Mouse (Mus musculus) embryonic stem cell, embryonic (primary cell): ENCODE results near the gene Sbds.

ENCODE experiments used
- CTCF ChIA-PET, 4 experiments: fragments of 300-600 bp in 2 of 4; fragments of 350-600 bp in 2 of 4; sonication (Branson Sonifier 250); formaldehyde crosslinking; loops; one replicate each; lab custom pipeline; 2022; ENCODE audit warnings: inconsistent platforms in 2 of 4; lab: Charles Lee
- POLR2A ChIA-PET, 4 experiments: fragments of 300-600 bp in 2 of 4; fragments of 350-600 bp in 2 of 4; sonication (Branson Sonifier 250); formaldehyde crosslinking; loops; one replicate each; lab custom pipeline; 2022; ENCODE audit warnings: antibody characterized with exemption in 4 of 4, inconsistent platforms in 1 of 4; lab: Charles Lee

Gene Sbds

DNA sequence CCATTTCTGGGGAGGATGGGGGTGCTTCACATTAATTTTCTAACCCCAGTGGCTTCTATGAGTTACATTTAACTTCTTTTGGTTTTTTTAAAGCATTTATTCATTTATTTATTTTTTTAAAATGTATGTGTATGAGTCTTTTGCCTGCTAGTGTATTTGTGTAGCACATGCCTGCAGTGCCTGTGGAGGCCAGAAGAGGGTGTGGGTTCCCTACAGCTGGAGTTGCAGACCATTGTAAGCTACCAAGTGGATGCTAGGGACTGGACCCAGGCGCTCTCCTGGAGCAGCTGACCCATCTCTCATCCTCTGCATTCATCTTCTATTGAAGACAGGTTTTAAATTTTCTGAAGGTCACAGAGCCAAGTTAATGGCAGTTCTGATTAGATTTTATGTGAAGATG lies 17.0 kb upstream of the Sbds start:
- ChIA-PET CTCF (interaction anchor here (0.5 to 1.9 kb wide), 20 partner anchors 9 to 1086 kb away, joined by 3 to 14 read pairs (median 4); no protein-coding TSS in a partner anchor), POLR2A (interaction anchor here in 3 of 4 experiments (0.6 to 7.6 kb wide), 6 partner anchors 9 to 487 kb away, joined by 3 to 55 read pairs (median 6); partner anchors contain the start of genes Sbds (in 2 of the 3) and Tyw1 (in 2 of the 3))

DNA sequence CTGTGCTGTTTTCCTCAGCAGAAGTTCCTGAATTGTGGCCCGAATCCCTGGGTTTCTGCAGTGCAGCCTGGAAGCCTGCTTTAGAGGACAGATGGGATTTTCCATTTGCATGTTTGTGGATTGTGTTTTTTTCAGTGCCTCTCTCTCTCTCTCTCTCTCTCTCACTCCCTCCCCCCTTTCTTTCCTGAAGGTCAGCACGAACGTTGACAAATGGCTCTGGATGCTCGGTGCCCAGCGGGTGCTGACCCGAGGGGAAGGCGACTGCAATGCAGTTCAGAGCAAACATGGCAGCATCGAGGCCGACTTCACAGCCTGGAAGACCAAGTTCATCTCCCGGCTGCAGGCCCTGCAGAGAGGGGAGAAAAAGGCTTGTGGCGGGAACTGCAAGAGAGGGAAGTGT lies 13.6 kb upstream of the Sbds start:
- CTCF ChIA-PET, result interaction anchor here in 3 of 4 experiments (0.7 to 3.2 kb wide), 5 partner anchors 11 to 503 kb away, joined by 3 to 71 read pairs (median 13); partner anchors contain the start of genes Sbds (in 1 of the 3) and Tyw1 (in 1 of the 3)

DNA sequence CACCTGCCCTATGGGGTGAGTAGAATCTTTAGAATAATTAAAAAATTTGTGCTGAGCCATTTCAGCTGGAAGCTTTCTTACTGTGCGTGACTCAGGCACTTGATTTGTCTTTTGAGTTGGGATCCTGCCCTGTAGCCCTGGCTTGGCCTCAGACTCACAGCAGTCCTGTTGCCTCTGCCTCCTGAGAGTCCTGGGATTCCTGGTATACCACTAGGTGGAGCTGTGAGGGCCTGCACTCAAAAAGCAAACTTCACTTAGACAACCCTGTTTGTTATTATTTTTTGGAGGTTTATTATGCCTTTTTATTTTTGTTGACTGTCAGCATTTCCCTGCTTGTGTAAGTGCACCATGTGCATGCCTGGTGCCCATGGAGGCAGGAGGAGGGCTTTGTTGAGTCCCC lies 12.0 kb upstream of the Sbds start:
- ChIA-PET POLR2A (interaction anchor here (0.6 to 7.0 kb wide), 8 partner anchors 10 to 1272 kb away, joined by 3 to 81 read pairs (median 6); partner anchors contain the start of genes Sbds (in 2 of the 4) and Tyw1 (in 2 of the 4)), CTCF (interaction anchor here (0.5 to 3.2 kb wide), 46 partner anchors 8 to 1116 kb away, joined by 3 to 71 read pairs (median 4); partner anchors contain the start of genes Sbds (in 4 of the 4) and Tyw1 (in 4 of the 4))

More for the DNA sequence above, 13.6 kb upstream of the Sbds start:
- POLR2A ChIA-PET, result interaction anchor here in 3 of 4 experiments (0.7 to 7.0 kb wide), 6 partner anchors 12 to 51 kb away, joined by 3 to 81 read pairs (median 4); partner anchors contain the start of genes Sbds (in 3 of the 3) and Tyw1 (in 3 of the 3)

DNA sequence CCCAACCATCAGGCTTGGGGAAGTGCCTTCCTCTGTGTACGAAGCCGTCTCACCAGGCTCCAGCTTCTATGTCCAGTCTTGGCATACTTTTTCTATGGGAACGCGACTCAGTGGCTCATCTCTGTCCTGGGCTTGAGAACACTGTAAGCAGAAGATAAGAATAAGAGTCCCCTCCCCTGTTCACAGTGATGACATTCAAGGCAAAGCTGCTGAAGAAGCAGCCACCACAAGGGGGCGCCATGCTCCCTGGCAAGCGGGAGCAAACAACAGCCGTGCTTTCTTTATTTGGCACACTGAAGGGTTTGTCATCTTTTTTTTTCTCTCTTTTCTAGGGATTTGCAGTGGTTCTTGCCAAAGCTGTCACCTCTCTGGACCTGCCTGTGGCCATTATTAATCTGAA lies 11.3 kb upstream of the Sbds start:
- ChIA-PET POLR2A (interaction anchor here (0.6 to 7.0 kb wide), 8 partner anchors 10 to 1271 kb away, joined by 3 to 81 read pairs (median 6); partner anchors contain the start of genes Sbds (in 2 of the 4) and Tyw1 (in 2 of the 4)), CTCF (interaction anchor here (0.5 to 3.2 kb wide), 46 partner anchors 9 to 1179 kb away, joined by 3 to 71 read pairs (median 4); partner anchors contain the start of genes Sbds (in 4 of the 4) and Tyw1 (in 4 of the 4))

DNA sequence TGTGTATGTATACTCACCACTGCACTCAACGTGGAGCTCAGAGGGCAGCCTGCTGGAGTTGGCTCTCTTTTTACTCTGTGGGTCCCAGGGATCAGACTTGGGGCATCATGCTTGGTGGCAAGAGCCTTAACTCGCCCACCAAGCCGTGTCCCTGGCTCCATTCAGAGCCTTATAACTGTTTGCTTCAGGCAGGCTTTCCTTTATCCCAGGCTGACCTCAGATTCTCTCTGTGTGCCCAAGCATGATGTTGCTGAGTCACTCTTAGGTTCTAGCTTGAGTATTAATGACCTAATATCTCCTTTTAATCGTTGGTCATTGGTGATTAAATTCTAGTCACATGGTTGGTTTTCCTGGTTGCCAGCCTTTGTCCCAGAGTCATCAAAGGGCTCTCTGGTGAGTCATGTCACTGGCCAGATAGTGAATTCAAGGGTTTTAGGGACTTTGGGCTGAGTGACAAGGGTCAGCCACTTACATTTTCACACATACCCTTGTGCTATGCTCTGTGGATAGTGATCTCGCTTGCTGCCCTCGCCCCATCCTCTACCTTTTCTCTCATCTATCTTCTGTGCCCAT lies 9.2 kb upstream of the Sbds start:
- POLR2A ChIA-PET, result interaction anchor here in 3 of 4 experiments (0.6 to 7.0 kb wide), 4 partner anchors 8 to 42 kb away, joined by 3 to 81 read pairs (median 8); partner anchors contain the start of genes Sbds (in 2 of the 3) and Tyw1 (in 2 of the 3)
- CTCF ChIA-PET, result interaction anchor here in 1 of 4 experiments (1.8 kb wide), 1 partner anchor 87 kb away, joined by 3 read pairs; no protein-coding TSS in a partner anchor

DNA sequence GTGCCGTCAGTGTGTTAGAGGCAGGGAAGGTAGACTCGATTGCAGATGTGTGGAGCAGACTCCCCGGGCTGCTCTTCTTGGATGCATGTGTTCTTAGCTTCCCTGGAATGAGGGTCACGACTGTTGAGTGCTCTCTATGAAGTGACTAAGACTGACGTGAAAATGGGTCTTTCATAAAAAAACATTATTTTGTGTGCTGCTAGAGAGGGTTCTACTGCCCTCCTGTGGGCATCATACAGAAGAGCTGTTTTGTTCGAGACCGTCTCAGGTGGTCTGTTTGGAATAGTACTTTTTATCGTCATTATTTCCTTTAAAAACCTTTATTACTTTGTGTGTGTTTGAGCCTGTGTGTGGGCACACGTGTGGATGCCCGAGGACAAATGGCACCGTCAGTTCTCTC lies 8.1 kb upstream of the Sbds start:
- ChIA-PET POLR2A (interaction anchor here in 2 of 4 experiments (0.6 to 2.0 kb wide), 9 partner anchors 8 to 45 kb away, joined by 3 to 8 read pairs (median 4); partner anchors contain the start of genes Sbds (in 2 of the 2) and Tyw1 (in 2 of the 2)), CTCF (interaction anchor here in 3 of 4 experiments (0.6 to 1.8 kb wide), 12 partner anchors 8 to 662 kb away, joined by 3 to 16 read pairs (median 3); partner anchors contain the start of genes Sbds (in 1 of the 3) and Tyw1 (in 1 of the 3))

DNA sequence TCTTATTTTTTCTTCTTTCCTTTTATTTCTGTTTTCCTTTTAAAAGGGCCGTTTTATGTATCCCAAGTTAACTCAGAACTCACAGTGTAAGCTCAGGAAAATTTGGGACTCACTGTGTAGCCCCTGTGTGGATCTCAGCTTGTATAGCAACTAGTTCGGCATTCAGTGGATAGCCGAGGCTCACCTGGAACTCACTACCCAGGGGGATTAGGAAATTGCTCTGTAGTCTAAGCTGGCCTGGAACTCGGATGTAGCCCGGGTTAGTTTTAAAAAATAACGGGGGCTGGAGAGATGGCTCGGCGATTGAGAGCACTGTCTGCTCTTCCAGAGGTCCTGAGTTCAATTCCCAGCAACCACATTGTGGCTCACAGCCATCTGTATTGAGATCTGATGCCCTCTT lies 2.0 kb upstream of the Sbds start:
- CTCF ChIA-PET, result interaction anchor here (0.6 to 3.2 kb wide), 28 partner anchors 8 to 601 kb away, joined by 3 to 71 read pairs (median 4); partner anchors contain the start of genes Chchd2 (in 1 of the 4) and Gusb (in 1 of the 4)
- POLR2A ChIA-PET, result interaction anchor here (0.6 to 9.7 kb wide), 153 partner anchors 8 to 1657 kb away, joined by 3 to 208 read pairs (median 5); partner anchors contain the start of genes Gusb (in 3 of the 4), Kctd7 (in 3 of the 4), Chchd2 (in 2 of the 4) and Rabgef1 (in 2 of the 4)

DNA sequence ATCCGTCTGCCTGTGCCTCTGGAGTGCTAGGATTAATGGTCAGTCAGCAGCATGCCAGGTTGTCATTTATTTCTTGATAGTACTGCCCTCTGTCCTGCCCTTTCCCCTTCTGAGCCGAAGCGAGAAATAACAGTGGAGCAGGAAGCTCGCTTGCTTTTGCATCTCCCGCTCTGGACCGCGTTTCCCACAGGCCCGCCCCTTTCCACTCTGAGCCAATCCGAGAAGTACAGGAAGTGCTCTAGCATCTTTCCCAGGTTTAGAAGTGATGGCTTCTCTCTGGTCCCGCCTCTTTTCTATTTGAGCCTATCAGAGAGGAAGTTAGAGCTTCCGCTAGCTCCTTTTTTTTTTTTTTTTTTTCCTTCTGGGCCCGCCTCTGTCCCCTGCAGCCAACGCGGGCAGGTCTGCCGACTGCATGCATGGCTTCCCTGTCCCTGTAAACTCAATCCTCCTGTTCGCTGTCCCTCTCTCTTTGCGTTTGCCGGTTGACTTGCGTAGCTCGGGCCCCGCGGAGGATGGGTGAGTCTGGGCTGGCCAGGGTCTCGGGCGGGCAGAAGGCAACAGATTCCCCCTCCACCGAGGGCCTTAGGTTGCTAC lies 1.4 kb upstream of the Sbds start:
- ChIA-PET POLR2A (interaction anchor here (0.5 to 9.7 kb wide), 186 partner anchors 8 to 1656 kb away, joined by 3 to 208 read pairs (median 4); partner anchors contain the start of genes Chchd2 (in 3 of the 4), Gusb (in 3 of the 4), Kctd7 (in 3 of the 4) and Psph (in 2 of the 4)), CTCF (interaction anchor here (0.6 to 3.2 kb wide), 47 partner anchors 8 to 605 kb away, joined by 3 to 71 read pairs (median 4); partner anchors contain the start of genes Chchd2 (in 1 of the 4) and Gusb (in 1 of the 4))

DNA sequence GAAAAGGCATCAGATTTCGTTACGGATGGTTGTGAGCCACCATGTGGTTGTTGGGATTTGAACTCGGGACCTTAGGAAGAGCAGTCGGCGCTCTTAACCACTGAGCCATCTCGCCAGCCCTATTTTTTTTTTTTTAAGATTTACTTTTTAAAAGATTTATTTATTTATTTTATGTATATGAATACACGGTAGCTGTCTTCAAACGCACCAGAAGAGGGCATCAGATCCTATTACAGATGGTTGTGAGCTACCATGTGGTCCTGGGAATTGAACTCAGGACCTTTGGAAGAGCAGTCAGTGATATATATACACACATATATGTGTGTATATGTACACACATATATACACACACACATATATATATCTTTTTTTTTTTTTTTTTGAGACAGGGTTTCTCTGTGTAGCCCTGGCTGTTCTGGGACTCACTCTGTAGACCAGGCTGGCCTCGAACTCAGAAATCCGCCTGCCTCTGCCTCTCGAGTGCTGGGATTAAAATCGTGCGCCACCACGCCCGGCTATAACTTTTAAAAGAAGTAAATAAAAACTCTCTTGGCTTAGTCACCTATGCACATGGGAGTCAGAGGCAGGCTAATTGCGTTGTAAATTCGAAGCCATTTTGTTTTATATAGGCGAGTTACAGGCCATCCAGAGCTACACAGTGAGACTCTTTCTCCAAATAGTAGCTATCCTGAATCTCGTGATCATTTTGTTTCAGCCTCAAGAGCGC lies 632 bp upstream of the Sbds start:
- CTCF ChIA-PET, result interaction anchor here (0.6 to 3.2 kb wide), 45 partner anchors 8 to 606 kb away, joined by 3 to 71 read pairs (median 5); no protein-coding TSS in a partner anchor
- POLR2A ChIA-PET, result interaction anchor here (0.5 to 9.7 kb wide), 194 partner anchors 7 to 1584 kb away, joined by 3 to 208 read pairs (median 4); partner anchors contain the start of genes Chchd2 (in 3 of the 4), Kctd7 (in 3 of the 4), Tmem248 (in 3 of the 4) and Psph (in 2 of the 4)

DNA sequence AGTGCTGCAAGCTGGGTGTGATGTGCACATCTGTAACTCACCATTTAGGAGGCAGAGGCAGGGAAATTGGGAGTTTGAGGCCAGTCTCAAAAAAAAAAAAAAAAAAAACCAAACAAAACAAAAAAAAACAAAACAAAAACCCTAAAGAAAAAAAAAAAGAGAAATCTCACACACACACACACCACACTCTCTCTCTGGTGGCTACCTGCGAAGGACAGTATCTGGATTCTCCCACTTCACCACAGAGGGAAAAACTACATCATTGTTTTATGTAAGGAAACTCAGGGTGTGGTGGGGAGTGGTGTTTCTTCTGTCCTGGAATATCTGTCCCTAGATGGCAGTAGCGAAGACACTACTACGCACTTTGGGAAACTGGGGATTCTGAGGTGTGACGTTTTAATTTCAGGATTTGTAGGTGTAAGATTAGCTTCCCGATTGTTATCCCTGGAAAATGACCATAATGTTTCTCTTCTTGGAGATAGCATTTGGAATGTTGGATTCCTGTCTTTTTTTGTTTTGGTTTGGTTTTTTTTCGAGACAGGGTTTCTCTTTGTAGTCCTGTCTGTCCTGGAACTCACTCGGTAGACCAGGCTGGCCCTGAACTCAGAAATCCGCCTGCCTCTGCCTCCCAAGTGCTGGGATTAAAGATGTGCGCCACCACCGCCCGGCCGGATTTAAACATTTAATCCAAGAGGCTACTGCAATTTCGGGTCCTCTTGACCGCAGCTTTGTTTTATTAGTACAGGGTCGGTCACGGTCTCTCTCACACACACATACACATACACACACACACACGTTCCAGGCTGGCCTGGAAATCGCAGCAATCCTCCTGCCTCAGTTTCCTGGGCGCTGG lies 940 bp downstream of the Sbds start:
- ChIA-PET CTCF (interaction anchor here (0.6 to 3.1 kb wide), 9 partner anchors 9 to 1792 kb away, joined by 3 to 22 read pairs (median 4); partner anchors contain the start of gene Tmem248 (in 1 of the 4)), POLR2A (interaction anchor here in 3 of 4 experiments (0.5 to 9.7 kb wide), 55 partner anchors 6 to 1673 kb away, joined by 3 to 208 read pairs (median 10); partner anchors contain the start of genes Chchd2 (in 2 of the 3), Tmem248 (in 2 of the 3), Gusb (in 1 of the 3) and Kctd7 (in 1 of the 3))

DNA sequence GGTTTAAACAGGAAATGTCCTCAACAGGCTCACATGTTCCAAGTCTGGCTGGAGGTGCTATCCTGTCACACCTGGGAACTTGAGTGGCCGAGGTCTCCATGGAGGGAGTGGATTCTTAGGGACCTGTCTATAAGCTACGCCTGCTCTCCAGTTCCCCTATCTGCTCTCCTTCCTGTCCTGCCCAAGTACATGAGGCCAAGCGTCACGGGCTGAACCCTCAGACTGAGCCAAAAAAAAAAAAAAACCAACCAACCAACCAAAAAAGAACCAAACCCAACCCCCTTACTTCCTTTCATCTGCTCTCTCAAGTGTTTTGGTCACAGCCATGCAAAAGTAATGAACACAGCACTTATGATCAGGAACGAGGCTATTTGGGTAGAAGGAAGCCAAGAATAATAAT lies 7.5 kb downstream of the Sbds start:
- POLR2A ChIA-PET, result interaction anchor here (0.7 to 13.4 kb wide), 15 partner anchors 6 to 401 kb away, joined by 3 to 280 read pairs (median 5); partner anchors contain the start of genes Sbds (in 2 of the 4), Tyw1 (in 2 of the 4), Sumf2 (in 1 of the 4) and Tmem248 (in 1 of the 4)
- CTCF ChIA-PET, result interaction anchor here in 3 of 4 experiments (0.6 to 1.8 kb wide), 5 partner anchors 9 to 478 kb away, joined by 3 to 6 read pairs (median 4); no protein-coding TSS in a partner anchor

DNA sequence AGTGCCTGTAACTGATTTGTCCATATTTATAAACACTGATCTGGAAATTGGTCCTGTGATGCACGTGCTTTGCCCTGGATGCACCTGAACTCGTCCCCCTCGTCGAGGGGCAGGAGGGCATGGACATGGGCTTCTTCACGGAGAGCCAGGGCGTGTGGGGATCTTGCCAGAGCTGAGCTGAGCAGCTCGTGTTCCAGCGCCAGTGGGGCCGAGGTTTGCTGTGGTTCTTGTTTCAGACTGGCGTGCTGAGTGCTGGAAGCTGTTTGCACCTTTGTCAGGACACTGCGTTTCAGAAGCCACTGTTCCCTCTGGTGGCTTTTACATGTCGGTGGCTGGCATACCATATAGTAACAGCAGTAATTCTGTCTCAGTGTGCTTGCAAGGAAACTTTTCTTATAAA lies 13.9 kb downstream of the Sbds start:
- CTCF ChIA-PET, result interaction anchor here in 1 of 4 experiments (1.5 kb wide), 1 partner anchor 197 kb away, joined by 3 read pairs; no protein-coding TSS in a partner anchor
- POLR2A ChIA-PET, result interaction anchor here (1.0 to 13.4 kb wide), 9 partner anchors 10 to 21 kb away, joined by 3 to 280 read pairs (median 4); partner anchors contain the start of genes Sbds (in 2 of the 4), Tyw1 (in 2 of the 4) and Tmem248 (in 1 of the 4)

DNA sequence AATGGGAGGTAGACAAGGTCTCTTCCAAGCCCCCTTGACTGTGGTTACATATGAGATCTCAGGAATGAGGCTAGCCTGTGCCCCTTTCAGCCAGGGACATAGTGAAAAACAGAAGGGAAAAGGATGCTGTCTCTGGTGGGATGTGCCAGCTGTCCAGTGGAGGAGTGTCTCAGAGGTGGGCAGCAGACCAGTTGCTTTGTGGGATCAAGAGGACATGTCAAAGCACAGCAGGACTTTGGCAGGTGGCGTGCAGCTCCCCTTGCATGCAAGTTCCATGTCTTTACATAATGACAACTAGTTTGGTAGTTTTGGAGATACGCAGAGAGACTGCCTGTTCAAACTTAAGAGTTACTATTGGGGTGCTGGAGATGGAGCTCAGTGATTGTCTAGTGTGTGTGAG lies 15.5 kb downstream of the Sbds start:
- POLR2A ChIA-PET, result interaction anchor here (0.6 to 13.4 kb wide), 14 partner anchors 8 to 352 kb away, joined by 3 to 280 read pairs (median 4); partner anchors contain the start of genes Sbds (in 3 of the 4), Tyw1 (in 3 of the 4), Chchd2 (in 1 of the 4) and Tmem248 (in 1 of the 4)
- CTCF ChIA-PET, result interaction anchor here in 3 of 4 experiments (0.8 to 2.0 kb wide), 3 partner anchors 11 to 18 kb away, joined by 3 to 4 read pairs (median 3); no protein-coding TSS in a partner anchor

DNA sequence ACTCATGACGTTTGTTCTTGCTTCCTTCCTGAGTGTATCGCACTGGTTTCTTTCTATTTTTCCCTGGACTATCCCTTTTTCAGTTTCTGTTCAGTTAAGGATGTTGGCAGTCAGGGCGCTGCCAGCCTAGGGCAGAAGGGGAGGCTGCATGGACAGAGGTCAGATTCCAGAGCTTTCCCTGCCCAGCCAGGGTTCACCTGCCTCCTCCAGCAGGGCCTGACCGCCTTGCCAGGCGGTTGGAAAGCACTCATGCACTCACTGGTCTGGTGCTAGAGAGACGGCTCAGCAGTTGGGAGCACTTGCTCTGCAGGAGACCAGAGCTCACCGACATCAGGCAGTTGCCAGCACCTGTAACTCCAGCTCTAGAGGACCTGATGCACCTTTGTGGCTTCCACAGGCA lies 16.1 kb downstream of the Sbds start:
- POLR2A ChIA-PET, result interaction anchor here (0.8 to 13.4 kb wide), 13 partner anchors 9 to 43 kb away, joined by 3 to 280 read pairs (median 4); partner anchors contain the start of genes Sbds (in 3 of the 4), Tyw1 (in 3 of the 4) and Tmem248 (in 1 of the 4)
- CTCF ChIA-PET, result interaction anchor here (0.5 to 2.0 kb wide), 8 partner anchors 9 to 1827 kb away, joined by 3 to 16 read pairs (median 3); no protein-coding TSS in a partner anchor

DNA sequence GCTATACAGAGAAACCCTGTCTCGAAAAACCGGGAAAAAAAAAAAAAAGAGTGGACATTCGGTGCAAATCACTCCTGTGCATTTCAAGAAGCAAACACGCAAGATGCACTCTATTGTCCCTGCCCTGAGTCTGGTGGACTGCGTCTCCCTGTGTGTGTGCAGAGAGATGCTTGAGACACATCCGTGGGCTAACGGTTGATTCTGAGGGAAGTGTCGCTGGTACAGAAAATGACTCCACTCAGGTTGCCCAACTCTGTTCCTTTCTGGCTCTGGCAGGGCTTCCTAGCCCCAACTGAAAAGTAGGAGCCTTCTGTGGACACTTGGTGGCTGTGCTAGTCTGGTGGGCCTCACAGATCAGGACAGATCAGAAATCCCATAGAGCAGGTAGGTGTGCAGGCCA lies 19.0 kb downstream of the Sbds start:
- ChIA-PET CTCF (interaction anchor here in 1 of 4 experiments (0.6 kb wide), 1 partner anchor 74 kb away, joined by 4 read pairs; no protein-coding TSS in a partner anchor), POLR2A (interaction anchor here in 3 of 4 experiments (0.7 to 20.0 kb wide), 8 partner anchors 8 to 1171 kb away, joined by 3 to 280 read pairs (median 21); partner anchors contain the start of genes Sbds (in 2 of the 3) and Tyw1 (in 2 of the 3))
